Mouse (Mus musculus): ENCODE results near the gene Pgm2l1. TPM values are rescaled to one million over a fixed set of nuclear protein-coding genes. Genes with fewer than 3 reads are reported as not detected.

Gene Pgm2l1
- polyA plus RNA-seq, 1 experiment, result 15.8 TPM

DNA sequence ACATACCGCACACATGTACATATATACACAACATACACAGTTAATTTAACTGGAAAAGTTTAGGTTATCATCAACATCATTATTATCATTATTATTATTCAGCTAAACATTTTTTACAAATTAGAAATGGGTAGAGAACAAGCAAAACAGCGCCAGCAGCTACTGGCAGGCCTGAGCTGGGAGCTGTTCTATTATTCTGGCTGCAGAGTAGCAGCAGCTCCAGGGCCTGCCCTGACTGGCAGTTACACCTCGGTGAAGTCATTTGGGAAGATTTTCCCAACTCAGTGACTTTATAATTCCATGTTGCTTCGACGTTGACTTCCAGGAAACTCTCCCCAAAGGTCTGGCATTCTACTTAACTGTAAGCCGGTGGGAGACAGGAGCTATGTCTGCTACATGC lies 69.5 kb downstream of the Pgm2l1 start:
- no peaks in the 10 kb centered on the region for H3K27me3 ChIP-seq (ENCODE audit: control insufficient read depth, insufficient read depth, low read length)
- H3K4me1 ChIP-seq (replicated peaks; ENCODE audit: control insufficient read depth, insufficient read depth, low read length), result no peaks in the 10 kb centered on the region
- no peak overlapping the region for H3K27ac ChIP-seq (ENCODE audit: control insufficient read depth, insufficient read depth, low read length)
- no peak for DNase-seq
- no peak for TF ChIP-seq POLR2A (IDR thresholded peaks at IDR 0.05; ENCODE audit: control insufficient read depth, extremely low read depth, insufficient read depth, low read length, poor library complexity)
- no peak for TF ChIP-seq CTCF (IDR thresholded peaks at IDR 0.05; ENCODE audit: borderline replicate concordance, control insufficient read depth, extremely low read depth, insufficient read depth, low read length, poor library complexity)
- WGBS, result 84% methylated on average over 6 of the region's 6 CpGs
- H3K36me3 ChIP-seq (ENCODE audit: control insufficient read depth, insufficient read depth, low read length), result no peaks in the 10 kb centered on the region
- H3K4me3 ChIP-seq (ENCODE audit: control insufficient read depth, insufficient read depth, low read length), result no peak overlapping the region

DNA sequence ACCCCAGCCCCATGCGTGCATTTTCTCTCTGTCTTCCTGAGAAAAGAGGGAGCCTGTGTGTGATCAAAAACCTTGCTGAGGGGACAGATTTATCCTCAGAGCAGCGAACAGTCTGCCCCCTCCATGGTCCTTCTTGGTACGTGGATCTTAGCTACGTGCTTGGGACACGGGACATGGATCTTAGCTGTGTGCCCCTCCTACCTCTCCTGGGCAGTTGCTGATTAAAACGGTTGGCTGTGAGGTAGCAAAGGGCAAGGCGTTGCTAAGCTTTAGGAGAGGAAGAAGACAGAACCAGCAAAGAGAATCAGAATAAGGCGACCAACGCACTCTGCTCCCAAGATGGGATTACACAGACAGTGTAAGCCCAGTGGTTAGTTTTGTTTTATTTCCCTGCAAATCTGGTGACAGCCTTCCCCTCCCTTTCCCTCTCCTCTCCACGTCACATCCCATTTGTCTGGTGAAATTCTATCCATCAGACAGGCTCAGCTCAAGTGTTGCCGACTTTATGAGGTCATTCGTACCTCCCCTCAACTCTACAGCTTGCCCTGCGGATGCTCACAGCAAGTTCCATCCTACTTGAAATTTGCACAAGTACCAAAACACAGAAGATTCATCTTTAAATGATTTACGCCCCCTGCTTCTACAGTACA lies 71.8 kb downstream of the Pgm2l1 start:
- Histone ChIP-seq H3K4me1 (replicated peaks; ENCODE audit: control insufficient read depth, insufficient read depth, low read length) (no peaks in the 10 kb centered on the region), H3K27me3 (ENCODE audit: control insufficient read depth, insufficient read depth, low read length) (no peaks in the 10 kb centered on the region), H3K27ac (ENCODE audit: control insufficient read depth, insufficient read depth, low read length) (no peak overlapping the region), H3K4me3 (ENCODE audit: control insufficient read depth, insufficient read depth, low read length) (no peak overlapping the region), H3K36me3 (ENCODE audit: control insufficient read depth, insufficient read depth, low read length) (no peaks in the 10 kb centered on the region)
- 88% methylated on average over 14 of the region's 14 CpGs for WGBS
- no peak for DNase-seq
- TF ChIP-seq POLR2A (IDR thresholded peaks at IDR 0.05; ENCODE audit: control insufficient read depth, extremely low read depth, insufficient read depth, low read length, poor library complexity), result no peak
- TF ChIP-seq CTCF (IDR thresholded peaks at IDR 0.05; ENCODE audit: borderline replicate concordance, control insufficient read depth, extremely low read depth, insufficient read depth, low read length, poor library complexity), result no peak

DNA sequence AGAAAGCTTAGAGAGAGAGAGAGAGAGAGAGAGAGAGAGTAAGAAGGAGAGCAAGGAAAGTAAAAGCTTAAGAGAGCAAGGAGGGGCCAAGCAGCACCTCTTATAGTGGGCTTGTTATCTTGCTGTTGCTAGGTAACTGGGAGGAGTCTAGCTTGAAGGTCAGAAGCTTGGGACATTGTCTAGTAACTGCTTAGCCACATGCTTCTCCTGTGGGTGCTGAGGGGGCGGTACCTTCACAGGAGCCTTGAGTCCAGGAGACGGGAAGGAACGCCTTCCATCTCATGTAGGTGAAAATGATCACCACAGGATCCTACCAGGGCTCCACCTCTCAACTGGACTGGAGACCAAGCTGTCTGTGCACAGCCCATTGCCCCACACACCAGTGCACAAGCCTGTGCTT lies 74.2 kb downstream of the Pgm2l1 start:
- Histone ChIP-seq H3K4me1 (replicated peaks; ENCODE audit: control insufficient read depth, insufficient read depth, low read length) (no peaks in the 10 kb centered on the region), H3K4me3 (ENCODE audit: control insufficient read depth, insufficient read depth, low read length) (no peak overlapping the region), H3K36me3 (ENCODE audit: control insufficient read depth, insufficient read depth, low read length) (no peaks in the 10 kb centered on the region), H3K27ac (ENCODE audit: control insufficient read depth, insufficient read depth, low read length) (no peak overlapping the region), H3K27me3 (ENCODE audit: control insufficient read depth, insufficient read depth, low read length) (no peaks in the 10 kb centered on the region)
- WGBS, result 83% methylated on average over 3 of the region's 3 CpGs
- no peak for DNase-seq
- TF ChIP-seq POLR2A (IDR thresholded peaks at IDR 0.05; ENCODE audit: control insufficient read depth, extremely low read depth, insufficient read depth, low read length, poor library complexity) (no peak), CTCF (IDR thresholded peaks at IDR 0.05; ENCODE audit: borderline replicate concordance, control insufficient read depth, extremely low read depth, insufficient read depth, low read length, poor library complexity) (no peak)

DNA sequence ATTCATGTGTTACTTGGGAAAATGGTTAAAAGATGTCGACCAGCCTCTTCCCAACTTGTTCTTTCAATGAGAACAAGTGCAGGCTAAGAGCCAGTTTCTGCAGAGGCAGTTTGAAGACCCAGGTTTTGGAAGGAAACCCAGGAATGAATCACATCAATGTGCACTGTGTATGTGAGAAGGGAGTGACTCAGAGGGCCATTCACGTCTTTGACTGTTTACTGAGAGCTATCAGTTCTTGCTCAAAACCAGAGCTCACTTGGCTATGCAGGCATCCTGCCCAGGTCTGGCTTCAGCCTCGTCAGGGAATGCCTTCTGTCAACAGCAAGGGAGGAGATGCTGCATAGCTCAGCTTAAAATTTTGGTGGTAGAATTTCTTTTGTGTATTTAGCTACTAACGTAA lies 75.1 kb downstream of the Pgm2l1 start:
- Histone ChIP-seq H3K36me3 (ENCODE audit: control insufficient read depth, insufficient read depth, low read length) (no peaks in the 10 kb centered on the region), H3K4me1 (replicated peaks; ENCODE audit: control insufficient read depth, insufficient read depth, low read length) (no peaks in the 10 kb centered on the region), H3K27ac (ENCODE audit: control insufficient read depth, insufficient read depth, low read length) (no peak overlapping the region), H3K4me3 (ENCODE audit: control insufficient read depth, insufficient read depth, low read length) (no peak overlapping the region), H3K27me3 (ENCODE audit: control insufficient read depth, insufficient read depth, low read length) (no peaks in the 10 kb centered on the region)
- TF ChIP-seq CTCF (IDR thresholded peaks at IDR 0.05; ENCODE audit: borderline replicate concordance, control insufficient read depth, extremely low read depth, insufficient read depth, low read length, poor library complexity) (no peak), POLR2A (IDR thresholded peaks at IDR 0.05; ENCODE audit: control insufficient read depth, extremely low read depth, insufficient read depth, low read length, poor library complexity) (no peak)
- no peak for DNase-seq
- 83% methylated on average over 4 of the region's 4 CpGs for WGBS

DNA sequence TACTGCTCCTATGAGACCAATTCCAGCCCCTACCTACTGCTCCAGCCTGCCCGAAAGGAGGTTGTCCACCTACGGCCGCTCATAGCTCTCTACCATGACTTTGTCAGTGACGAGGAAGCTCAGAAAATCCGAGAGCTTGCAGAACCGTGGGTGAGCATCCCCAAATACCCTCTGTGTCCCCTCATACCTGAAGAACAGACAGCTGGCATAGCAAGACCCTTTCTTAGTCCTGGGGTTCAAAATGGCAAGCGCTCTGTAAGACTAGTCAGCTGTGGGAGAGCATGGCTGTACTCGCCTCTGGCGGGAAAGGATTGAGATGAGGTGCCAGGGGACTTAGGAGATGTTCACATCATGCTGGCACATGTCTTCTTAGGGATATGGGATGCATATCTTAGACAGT lies 78.7 kb downstream of the Pgm2l1 start:
- Histone ChIP-seq H3K4me3 (ENCODE audit: control insufficient read depth, insufficient read depth, low read length) (no peak overlapping the region), H3K36me3 (ENCODE audit: control insufficient read depth, insufficient read depth, low read length) (no peaks in the 10 kb centered on the region), H3K27me3 (ENCODE audit: control insufficient read depth, insufficient read depth, low read length) (no peaks in the 10 kb centered on the region), H3K27ac (ENCODE audit: control insufficient read depth, insufficient read depth, low read length) (no peak overlapping the region), H3K4me1 (replicated peaks; ENCODE audit: control insufficient read depth, insufficient read depth, low read length) (no peaks in the 10 kb centered on the region)
- TF ChIP-seq CTCF (IDR thresholded peaks at IDR 0.05; ENCODE audit: borderline replicate concordance, control insufficient read depth, extremely low read depth, insufficient read depth, low read length, poor library complexity) (no peak), POLR2A (IDR thresholded peaks at IDR 0.05; ENCODE audit: control insufficient read depth, extremely low read depth, insufficient read depth, low read length, poor library complexity) (no peak)
- WGBS, result 94% methylated on average over 9 of the region's 9 CpGs
- DNase-seq, result no peak

DNA sequence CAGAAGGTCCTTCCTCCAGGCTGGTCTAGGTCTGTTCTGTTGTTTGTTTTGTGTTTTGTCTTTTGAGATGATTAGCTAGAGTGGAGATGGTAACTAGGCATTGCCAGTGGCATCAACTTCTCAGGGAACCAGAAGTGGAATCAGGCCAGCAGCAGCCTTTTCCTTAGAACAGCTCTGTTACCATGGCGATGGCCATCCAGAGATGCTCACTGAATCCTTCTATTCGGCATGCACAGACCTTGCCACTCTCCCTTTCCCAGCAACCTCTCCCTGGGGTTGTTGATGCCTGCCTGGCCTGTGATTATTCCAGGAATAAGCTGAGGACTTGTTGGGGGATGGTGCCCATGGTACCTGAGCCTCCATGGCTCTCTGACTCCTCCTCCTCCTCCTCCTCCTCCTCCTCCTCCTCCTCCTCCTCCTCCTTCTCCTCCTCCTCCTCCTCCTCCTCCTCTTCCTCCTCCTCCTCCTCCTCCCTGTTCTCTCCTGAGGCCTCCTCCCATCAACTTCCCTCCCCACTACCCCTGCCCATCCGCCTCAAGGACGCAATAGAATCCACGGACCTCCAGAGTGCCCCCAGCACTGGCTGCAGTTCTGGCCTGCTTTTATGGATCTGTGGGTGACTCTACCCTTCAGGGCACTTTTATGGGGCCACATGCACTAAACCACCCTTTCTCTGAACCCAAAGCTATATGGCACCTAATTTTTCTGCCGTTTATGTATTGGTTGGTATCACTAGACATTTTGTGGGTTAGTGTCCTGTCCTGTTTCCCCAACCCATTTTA lies 80.9 kb downstream of the Pgm2l1 start:
- no peak for TF ChIP-seq CTCF (IDR thresholded peaks at IDR 0.05; ENCODE audit: borderline replicate concordance, control insufficient read depth, extremely low read depth, insufficient read depth, low read length, poor library complexity)
- no peak for TF ChIP-seq POLR2A (IDR thresholded peaks at IDR 0.05; ENCODE audit: control insufficient read depth, extremely low read depth, insufficient read depth, low read length, poor library complexity)
- WGBS, result 89% methylated on average over 4 of the region's 6 CpGs

More for the DNA sequence above, 80.9 kb downstream of the Pgm2l1 start:
- no peak overlapping the region for H3K27ac ChIP-seq (ENCODE audit: control insufficient read depth, insufficient read depth, low read length)
- no peaks in the 10 kb centered on the region for H3K27me3 ChIP-seq (ENCODE audit: control insufficient read depth, insufficient read depth, low read length)
- no peak overlapping the region for H3K4me3 ChIP-seq (ENCODE audit: control insufficient read depth, insufficient read depth, low read length)
- DNase-seq, result no peak
- no peaks in the 10 kb centered on the region for H3K4me1 ChIP-seq (replicated peaks; ENCODE audit: control insufficient read depth, insufficient read depth, low read length)
- H3K36me3 ChIP-seq (ENCODE audit: control insufficient read depth, insufficient read depth, low read length), result no peaks in the 10 kb centered on the region
